22 mouse cellular contexts compared by ENCODE assay signal in genomic region chr13:39881066-39881465, GRCm38 (mm10).
DNase-seq lines count a peak whose midpoint lies in the region; ATAC-seq and TF ChIP-seq lines count a peak whose summit lies in the region.
"Had no signal": no experiment of that assay in that cellular context is flagged by ENCODE, and none has a peak within 500 bp of the region (broad histone marks: within the 10 kb centered on the region; RNA-seq: fewer than 3 reads in every experiment).

No protein-coding gene starts in this region.

- no peaks in the 10 kb centered on the region for H3K4me1 ChIP-seq in liver, adult 2 months (ENCODE audit: control insufficient read depth, insufficient read depth, low read length)
- H3K4me1 ChIP-seq in liver, embryonic 12.5 days, result no peaks in the 10 kb centered on the region

- 65% methylated on average over 7 of the region's 7 CpGs for WGBS in liver, adult 2 months
- WGBS in liver, embryonic 12.5 days (ENCODE audit: insufficient replicate concordance), result 60% methylated on average over 7 of the region's 7 CpGs

- no peak overlapping the region for H3K4me3 ChIP-seq in liver, adult 2 months (ENCODE audit: insufficient read depth, low read depth, low read length)
- H3K4me3 ChIP-seq in liver, embryonic 12.5 days, result no peak overlapping the region
- H3K4me3 ChIP-seq: embryonic facial prominence, embryonic 13.5 days; embryonic facial prominence, embryonic 15.5 days; erythroblast, embryonic 14.5 days; forebrain, embryonic 10.5 days; forebrain, embryonic 12.5 days had no signal

- H3K9ac ChIP-seq in liver, adult 2 months (ENCODE audit: low read depth, low read length), result no peak overlapping the region
- H3K9ac ChIP-seq in liver, embryonic 12.5 days, result no peak overlapping the region
- H3K9ac ChIP-seq: embryonic facial prominence, embryonic 13.5 days; embryonic facial prominence, embryonic 15.5 days; forebrain, embryonic 12.5 days had no signal

- peak; percentile 10 for DNase-seq in liver, adult 2 months (ENCODE audit: extremely low read depth, low read depth, low spot score)
- no peak for DNase-seq in thymus, postnatal 10 days (ENCODE audit: low spot score in 2 of 2)
- no peak for DNase-seq in heart, adult 11 months
- DNase-seq: adrenal gland, adult 2 months; adrenal gland, postnatal 10 days; adrenal gland, postnatal 25 days; cerebellum, adult 11 months; cerebellum, adult 18-20 months; cerebellum, adult 8-10 months; cerebellum, adult 9-11 months; cerebellum, postnatal 14 days; cerebellum, postnatal 36 days had no signal

- H3K27ac ChIP-seq in liver, adult 2 months (replicated peaks; ENCODE audit: insufficient read depth, low read depth, low read length), result no peak overlapping the region
- no peak overlapping the region for H3K27ac ChIP-seq in liver, embryonic 12.5 days
- H3K27ac ChIP-seq: embryonic facial prominence, embryonic 13.5 days; embryonic facial prominence, embryonic 15.5 days; forebrain, embryonic 10.5 days; forebrain, embryonic 12.5 days had no signal

- no peak for TF ChIP-seq CTCF in liver, adult 2 months (IDR thresholded peaks at IDR 0.05; ENCODE audit: low read depth, low read length)

- no peak for ATAC-seq in liver, embryonic 12.5 days
- peak; percentile 91 for ATAC-seq in megakaryocyte, adult 5-6 weeks (ENCODE audit: poor library complexity, severe bottlenecking)
- peak; percentile 63; the same call in 1 of the 2 replicates for ATAC-seq in monocyte, adult 5-6 weeks (replicated peaks; ENCODE audit: insufficient number of reproducible peaks, low FRiP score, low TSS enrichment, poor library complexity, severe bottlenecking)
- ATAC-seq: forebrain, embryonic 14.5 days; forebrain, embryonic 16.5 days had no signal

- no peaks in the 10 kb centered on the region for H3K79me2 ChIP-seq in liver, adult 2 months (ENCODE audit: control insufficient read depth, insufficient read depth, low read length)

- no peaks in the 10 kb centered on the region for H3K9me3 ChIP-seq in liver, embryonic 12.5 days (replicated peaks)
- H3K9me3 ChIP-seq: embryonic facial prominence, embryonic 13.5 days; embryonic facial prominence, embryonic 15.5 days; forebrain, embryonic 10.5 days; forebrain, embryonic 12.5 days had no signal

- no peaks in the 10 kb centered on the region for H3K36me3 ChIP-seq in liver, adult 2 months (ENCODE audit: control insufficient read depth, insufficient read depth, low read length)
- H3K36me3 ChIP-seq in liver, embryonic 12.5 days, result no peaks in the 10 kb centered on the region
- H3K36me3 ChIP-seq: embryonic facial prominence, embryonic 13.5 days; embryonic facial prominence, embryonic 15.5 days; forebrain, embryonic 10.5 days; forebrain, embryonic 12.5 days had no signal

- H3K27me3 ChIP-seq in liver, adult 2 months (ENCODE audit: control insufficient read depth, insufficient read depth, low read length), result no peaks in the 10 kb centered on the region
- H3K27me3 ChIP-seq in liver, embryonic 12.5 days (replicated peaks), result no peaks in the 10 kb centered on the region
- H3K27me3 ChIP-seq: embryonic facial prominence, embryonic 15.5 days had no signal

- H3K4me2 ChIP-seq in liver, embryonic 12.5 days, result no peak overlapping the region
- H3K4me2 ChIP-seq: embryonic facial prominence, embryonic 13.5 days; embryonic facial prominence, embryonic 15.5 days; forebrain, embryonic 12.5 days had no signal

- TF ChIP-seq POLR2A in liver, adult 2 months (IDR thresholded peaks at IDR 0.05; ENCODE audit: extremely low read depth, insufficient read depth, low read length), result no peak
